Mouse (Mus musculus): ENCODE results near the gene Sgpp2.

DNA sequence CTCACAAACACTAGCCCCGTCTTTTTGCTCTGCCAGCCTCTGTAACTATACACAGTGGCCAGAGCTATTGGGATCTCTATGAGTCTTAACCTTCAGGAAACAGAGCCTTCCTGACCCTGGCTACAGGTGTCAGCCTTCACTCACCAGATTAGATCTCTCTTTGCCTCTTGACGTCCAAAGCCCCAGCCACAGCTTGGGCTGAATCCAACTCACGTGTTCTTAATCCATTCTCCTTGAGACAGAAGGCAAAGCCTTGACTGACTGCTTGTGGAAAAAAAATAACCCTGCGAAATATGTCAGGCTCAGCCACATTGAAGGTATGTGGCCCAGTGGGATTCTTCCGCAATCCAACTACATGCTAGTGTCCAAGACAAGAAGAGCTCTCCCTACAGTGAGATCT, 57.7 kb downstream of the Sgpp2 start:
- TF ChIP-seq HCFC1 (IDR thresholded peaks at IDR 0.05; ENCODE audit: borderline replicate concordance, insufficient read depth, low read length) = no peak
- no peak for TF ChIP-seq ZNF384 (IDR thresholded peaks at IDR 0.05; ENCODE audit: low read depth, low read length)
- no peak for TF ChIP-seq CHD2 (IDR thresholded peaks at IDR 0.05; ENCODE audit: low read depth, low read length)

Measured in ES-E14 (cell line).